Mouse (Mus musculus): ENCODE data around the gene Gimap7.
A peak's percentile ranks its signal among the peaks of the same experiment; 100 is the strongest.

Gene Gimap7

DNA sequence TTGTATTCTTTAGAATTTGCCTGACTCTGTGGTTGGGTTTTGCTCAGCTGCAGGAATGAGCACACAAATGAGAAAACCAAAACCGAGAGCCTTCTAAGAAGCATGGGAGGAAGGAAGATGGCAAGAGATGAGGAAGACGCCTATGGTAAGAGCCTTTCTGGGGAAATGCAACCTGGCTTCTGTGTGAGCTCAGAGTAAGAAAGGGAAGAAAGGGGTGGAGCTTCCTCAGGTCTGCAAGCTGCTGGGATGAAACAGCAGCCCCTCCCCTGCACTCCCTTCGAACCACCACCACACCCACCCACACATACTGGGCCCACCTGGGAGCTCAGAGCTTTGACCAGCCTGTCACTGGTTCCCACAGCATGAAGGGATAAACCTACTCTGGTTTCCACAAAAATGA, 22.9 kb downstream of the Gimap7 start:
- no peak for DNase-seq (ENCODE audit: low read depth)

DNA sequence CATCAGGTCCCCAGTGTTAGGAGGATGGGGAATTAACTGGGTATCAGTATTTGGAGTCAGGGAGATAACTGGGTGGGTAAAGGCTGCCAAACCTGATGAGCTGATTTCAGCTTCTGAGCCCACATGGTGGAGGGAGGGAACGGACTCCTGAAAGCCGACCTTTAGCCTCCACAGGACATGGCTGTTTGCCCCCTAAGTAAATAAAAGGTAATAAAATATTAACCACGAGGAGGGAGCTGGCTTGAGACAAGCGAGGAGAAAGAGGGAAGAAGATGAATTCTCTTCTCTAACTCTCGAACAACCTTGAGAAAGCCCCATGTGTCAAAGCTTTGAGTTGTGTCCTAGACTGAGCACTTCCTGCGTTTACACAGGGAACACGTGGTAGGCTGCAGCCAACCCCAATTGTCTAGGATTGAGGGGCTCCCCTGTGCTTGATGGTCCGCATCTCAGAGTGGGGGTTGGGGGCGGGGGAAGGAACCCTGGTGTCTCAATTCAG, 23.3 kb downstream of the Gimap7 start:
- DNase-seq (ENCODE audit: low read depth): no peak

DNA sequence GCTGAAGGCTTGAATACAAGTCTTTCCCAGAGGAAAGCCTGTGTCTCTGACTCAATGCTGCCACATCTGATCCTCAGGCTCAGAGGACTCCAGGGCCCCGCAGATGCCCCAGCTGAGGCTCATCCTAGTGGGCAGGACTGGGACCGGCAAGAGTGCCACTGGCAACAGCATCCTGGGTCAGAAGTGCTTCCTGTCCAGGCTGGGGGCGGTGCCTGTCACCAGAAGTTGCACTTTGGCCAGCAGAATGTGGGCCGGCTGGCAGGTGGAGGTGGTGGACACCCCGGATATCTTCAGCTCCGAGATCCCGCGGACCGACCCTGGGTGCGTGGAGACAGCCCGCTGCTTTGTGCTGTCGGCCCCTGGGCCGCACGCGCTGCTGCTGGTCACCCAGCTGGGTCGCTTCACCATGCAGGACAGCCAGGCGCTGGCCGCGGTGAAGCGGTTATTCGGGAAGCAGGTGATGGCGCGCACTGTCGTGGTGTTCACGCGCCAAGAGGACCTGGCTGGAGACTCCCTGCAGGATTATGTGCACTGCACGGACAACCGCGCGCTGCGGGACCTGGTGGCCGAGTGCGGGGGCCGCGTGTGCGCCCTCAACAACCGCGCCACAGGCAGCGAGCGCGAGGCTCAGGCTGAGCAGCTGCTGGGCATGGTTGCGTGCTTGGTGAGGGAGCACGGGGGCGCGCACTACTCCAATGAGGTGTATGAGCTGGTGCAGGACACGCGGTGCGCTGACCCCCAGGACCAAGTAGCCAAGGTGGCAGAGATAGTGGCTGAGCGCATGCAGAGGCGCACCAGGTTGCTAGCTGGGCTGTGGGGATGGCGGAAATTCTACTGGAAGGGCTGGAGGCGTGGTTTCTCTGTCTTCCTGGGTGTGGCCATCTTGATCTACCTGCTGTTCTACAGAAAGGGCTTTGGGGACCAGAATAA, 24.3 kb downstream of the Gimap7 start:
- DNase-seq (ENCODE audit: low read depth): no peak

DNA sequence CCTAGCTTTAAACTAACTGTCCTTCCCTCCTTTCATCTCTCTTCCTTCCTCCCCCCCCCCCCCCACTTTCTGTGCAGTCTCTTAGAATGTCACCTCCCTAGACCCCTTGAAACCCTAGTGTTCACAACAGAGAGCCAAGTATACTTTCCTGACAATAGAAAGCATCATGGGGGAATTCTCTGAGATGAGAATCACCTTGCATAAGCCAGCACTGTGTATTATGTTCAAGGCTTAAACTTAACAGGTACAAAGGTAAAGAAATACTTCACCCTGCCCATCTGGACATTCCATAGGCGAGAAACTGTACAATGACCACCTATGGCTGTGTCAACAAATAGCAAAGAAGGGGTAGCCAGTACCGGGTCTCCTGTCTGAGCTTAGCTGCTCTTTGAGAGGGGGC, 27.1 kb downstream of the Gimap7 start:
- no peak for DNase-seq (ENCODE audit: low read depth)

DNA sequence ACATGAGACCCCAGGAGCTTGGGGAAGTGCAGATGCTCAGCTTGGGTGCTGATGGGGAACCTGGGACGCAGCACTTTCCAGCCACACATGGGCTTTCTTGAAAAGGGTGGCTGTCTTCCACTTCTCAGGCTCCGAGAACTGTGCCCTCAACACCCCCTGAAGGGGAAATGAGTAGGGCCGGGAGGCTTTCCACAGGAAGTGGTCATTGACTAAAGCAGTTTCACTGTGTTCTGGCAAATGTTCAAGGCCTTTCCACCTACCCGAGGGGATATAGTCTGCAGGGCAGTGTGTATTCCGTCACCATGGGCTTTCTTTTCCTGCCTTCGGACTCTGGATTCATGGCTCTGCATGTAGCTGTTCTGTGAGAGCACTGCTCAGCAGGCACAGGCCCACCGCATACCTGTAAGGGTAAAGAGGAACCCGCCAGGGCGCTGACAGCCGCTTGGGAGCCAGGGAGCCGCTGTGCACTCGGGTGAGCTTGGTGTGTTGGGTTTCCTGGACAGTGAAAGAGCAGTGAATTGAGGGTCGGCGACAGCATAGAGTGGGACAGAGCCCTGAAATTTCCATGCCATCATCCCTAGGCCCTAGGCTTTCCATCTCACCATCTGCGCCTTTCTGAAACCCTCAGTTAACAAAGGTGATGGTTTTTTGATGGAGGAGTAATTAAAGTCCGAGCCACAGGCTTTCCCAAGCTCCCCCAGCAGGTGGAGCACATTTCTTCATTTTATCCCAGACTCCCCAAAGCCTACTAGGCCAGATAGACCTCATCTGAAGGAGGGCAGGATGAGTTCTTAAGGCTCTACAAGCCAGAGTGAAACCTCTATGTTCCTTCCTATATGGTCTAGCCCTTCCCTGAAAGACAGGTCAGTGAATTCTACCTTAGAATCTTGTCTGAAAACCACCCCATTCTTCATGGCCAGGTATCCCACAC, 27.8 kb downstream of the Gimap7 start, which contains the start of gene Gimap5:
Gimap5 (plus strand) TSS at position 239 of the 931 bp plus-strand sequence.
- peak; percentile 2 for DNase-seq (ENCODE audit: low read depth)

DNA sequence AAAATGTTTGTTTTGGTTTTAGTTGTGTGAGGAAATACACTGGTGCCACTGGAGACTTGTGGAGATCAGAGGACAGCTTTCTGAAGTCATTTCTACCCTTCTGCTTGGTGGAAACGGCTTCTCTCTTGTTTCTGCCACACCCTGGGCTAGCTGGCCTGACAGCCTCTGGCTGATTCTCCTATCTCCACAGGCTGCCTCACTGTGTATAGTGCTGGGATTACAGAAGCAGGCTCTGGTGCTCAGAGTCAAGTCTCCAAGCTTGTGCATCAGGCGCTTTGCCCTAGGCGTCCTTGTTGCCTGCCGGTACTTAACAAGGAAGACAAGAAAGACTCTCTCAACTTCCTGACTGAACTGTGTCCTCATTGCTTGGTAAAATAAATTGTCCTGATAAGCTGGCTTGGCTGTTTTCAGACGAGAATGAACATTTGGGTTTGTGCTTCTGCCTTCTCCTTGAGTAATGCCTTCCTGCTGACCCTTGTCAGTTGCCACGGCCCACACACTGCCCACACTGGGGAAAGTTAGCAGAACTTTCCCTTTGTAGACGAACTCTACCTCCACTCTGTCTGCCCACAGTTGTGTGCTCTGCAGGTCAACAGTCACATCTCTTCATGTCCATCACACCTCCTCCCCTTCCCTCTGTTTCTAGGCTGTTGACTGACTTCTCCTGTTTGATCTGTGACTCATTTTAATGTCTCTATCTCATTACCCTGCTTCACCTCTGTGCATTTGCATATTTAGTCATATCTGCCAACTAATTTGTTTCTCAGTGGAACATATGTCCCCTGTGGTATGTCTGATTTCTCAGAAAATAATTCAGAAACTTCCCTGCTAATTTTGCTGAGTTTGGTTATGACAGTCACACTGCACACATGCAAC, 28.9 kb downstream of the Gimap7 start:
- no peak for DNase-seq (ENCODE audit: low read depth)

DNA sequence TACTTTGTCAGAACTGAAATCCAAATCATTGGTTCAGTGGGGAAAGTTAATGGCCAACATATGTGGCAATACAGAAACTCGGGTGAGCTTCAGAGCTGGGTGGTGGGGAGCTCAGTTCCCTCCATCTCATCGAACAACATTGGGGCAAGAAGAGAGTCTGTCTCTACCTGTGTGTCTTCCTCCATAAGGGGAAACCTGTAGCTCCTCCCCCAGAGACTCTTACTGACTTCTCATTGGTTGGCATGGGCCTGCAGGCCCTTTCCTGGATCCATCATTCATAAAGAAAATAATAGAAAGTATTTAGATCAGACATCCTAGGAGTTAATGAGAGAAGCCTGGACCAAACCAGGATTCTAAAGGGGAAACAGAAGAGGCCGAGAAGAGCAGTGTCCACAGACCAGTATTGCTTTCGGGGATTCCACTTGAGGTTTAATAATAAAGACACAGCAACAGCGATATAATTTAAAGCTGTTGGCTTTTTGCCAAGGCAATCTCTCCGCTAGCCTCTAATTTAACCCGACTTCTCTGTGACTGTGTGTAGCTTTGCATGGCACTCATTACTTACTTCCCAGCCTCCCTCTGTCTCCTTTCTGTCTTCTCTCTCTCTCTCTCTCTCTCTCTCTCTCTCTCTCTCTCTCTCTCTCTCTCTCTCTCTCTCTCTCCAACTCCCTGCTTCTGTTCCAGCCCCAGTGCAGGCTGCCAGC, 45.3 kb downstream of the Gimap7 start:
- no peak for DNase-seq (ENCODE audit: low read depth)

DNA sequence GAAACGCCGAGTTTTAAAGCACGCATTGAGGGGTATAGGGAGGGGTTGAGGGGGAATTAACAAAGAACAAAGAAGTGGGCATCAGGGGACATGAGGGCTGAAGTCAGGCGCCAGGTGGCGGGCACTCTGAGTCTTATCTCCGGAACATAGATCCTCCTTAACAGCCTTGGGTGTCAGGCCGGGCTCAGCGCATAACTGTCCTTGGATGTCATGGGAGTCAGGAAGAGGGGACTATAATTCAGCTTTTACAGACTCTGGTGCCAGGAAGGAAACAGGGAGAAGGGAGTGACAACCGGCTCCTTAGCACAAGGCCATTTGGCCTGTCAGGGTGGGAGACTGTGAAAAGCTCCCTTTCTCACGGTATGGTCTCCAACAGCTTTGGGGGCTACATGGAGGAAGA, 46.1 kb downstream of the Gimap7 start:
- no peak for DNase-seq (ENCODE audit: low read depth)

DNA sequence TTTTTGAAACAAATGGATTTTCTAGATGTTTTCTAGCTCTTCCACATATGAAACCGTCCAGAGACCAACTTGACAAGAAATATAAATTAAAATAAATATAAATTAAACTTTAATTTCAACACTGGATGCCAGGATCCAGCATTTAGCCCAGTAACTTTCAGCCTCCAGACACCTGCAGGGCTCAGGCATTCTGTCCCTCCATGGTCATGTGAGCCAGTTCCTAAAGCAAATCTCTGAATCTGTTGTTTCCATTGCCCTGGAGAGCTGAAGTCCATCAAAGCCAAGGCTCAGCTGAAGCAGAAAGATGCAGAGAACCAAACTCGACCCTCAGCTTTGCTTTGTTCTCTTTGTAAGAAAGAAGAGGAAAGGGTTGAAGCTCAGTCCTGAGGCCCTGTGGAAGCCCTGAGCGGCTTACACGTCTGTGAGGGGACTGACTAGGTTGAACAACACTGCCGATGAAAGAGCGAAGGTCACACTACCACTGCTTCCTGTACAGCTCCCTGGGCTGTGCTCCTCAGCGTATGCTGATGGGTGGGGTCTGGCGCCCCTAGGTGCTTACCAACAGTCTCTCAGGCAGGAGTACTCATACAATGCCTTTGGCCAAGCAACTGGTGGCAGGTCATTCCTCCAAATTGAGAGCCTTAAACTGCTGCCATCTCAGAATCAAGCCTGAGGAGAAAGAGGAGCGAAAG, 49.9 kb downstream of the Gimap7 start:
- no peak for DNase-seq (ENCODE audit: low read depth)

DNA sequence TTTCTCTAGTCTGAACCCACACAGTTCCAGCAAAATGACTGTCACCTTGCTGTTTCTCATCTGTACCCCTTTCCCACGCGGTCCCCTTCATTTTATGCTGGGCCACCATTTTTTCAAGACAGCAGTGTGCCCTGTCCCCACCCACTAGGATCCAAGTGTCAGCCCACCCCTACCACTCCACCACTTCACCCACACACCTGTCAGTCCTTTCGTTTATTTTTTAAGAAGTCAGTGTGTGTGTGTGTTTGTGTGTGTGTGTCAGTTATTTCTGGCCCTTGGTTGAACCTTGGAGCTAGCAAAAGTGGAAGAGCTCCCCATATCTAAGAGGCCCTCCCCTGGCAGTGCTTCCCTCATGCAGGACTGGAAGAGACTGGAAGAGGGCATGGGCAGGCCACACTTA, 50.5 kb downstream of the Gimap7 start:
- no peak for DNase-seq (ENCODE audit: low read depth)

DNA sequence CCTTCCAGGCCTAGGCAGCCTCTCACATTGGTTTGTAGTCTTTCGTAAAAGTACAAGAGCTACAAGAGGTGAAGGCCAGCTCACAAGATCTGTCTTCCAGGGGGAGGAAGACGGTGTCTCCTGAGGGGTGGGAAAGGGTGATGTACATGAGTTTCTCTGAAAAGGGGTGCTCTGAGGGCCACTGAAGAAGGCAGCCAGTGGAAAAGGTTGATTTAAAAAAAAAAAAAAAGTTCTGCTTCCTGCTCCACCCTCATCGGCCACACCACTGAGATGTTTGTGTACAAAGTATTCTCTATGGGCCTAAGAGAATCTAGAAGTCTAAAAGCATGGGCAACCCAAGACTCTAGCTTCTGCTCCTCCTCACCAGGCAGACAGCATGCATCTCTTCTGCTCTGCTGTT, 52.3 kb downstream of the Gimap7 start, which contains the start of gene Gimap3:
Gimap3 (minus strand) TSS at position 156 of the 400 bp plus-strand sequence.
- DNase-seq (ENCODE audit: low read depth): no peak

DNA sequence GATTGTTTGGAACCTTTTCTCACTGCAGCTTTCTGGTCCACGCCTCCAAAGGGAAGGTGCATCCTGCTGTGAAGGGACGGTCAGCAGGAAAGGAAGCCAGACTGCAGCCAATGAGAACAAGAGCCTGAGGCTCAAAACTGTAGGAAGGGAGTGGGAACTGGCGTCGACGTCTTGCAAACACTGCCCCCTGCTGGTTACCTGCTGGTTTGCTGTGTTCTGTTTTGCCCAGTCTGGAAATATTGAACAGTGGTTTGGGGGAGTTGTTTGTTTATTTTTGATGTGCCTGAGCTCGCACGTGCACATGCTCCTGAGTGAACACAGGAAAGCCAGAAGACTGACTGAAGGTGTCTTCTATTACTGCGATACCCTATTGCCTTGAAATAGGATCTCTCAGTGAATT, 53.6 kb downstream of the Gimap7 start:
- DNase-seq (ENCODE audit: low read depth): no peak
